Mouse (Mus musculus) forebrain, embryonic 16.5 days (tissue): ENCODE measurements around the gene Cbs. TPM values are rescaled to one million over a fixed set of nuclear protein-coding genes. Genes with fewer than 3 reads are reported as not detected.

ENCODE experiments used
- ATAC-seq: fragments of 200-750 bp; cut with Nextera tagmentation; 2 replicates; pipeline ENCODE4 v1.8.0; 2017; ENCODE audit warnings: mild to moderate bottlenecking, moderate library complexity
- H3K27ac ChIP-seq: fragments of 300-500 bp; sonication (generic); 2 replicates; pipeline ENCODE4 v1.5.1; 2014; ENCODE audit warnings: low read length, control low read depth
- H3K27me3 ChIP-seq: fragments of 300-500 bp; sonication (generic); replicated peaks from 2 replicates; pipeline ENCODE4 v1.6.1; 2014; ENCODE audit warnings: low read length; ENCODE audit not compliant: control insufficient read depth, insufficient read depth
- H3K36me3 ChIP-seq: fragments of 300-500 bp; sonication (generic); 2 replicates; pipeline ENCODE4 v1.6.1; 2014; ENCODE audit not compliant: control insufficient read depth, insufficient read depth
- H3K4me1 ChIP-seq: fragments of 300-500 bp; sonication (generic); replicated peaks from 2 replicates; pipeline ENCODE4 v1.6.1; 2014; ENCODE audit warnings: low read length; ENCODE audit not compliant: control insufficient read depth, insufficient read depth
- H3K4me2 ChIP-seq: fragments of 300-500 bp; sonication (generic); 2 replicates; pipeline ENCODE4 v1.6.1; 2014; ENCODE audit warnings: mild to moderate bottlenecking, low read length, control low read depth
- H3K4me3 ChIP-seq: fragments of 300-500 bp; sonication (generic); replicated peaks from 2 replicates; pipeline ENCODE4 v1.5.1; 2014; ENCODE audit warnings: mild to moderate bottlenecking, low read length, control low read depth
- H3K9ac ChIP-seq: fragments of 300-500 bp; sonication (generic); replicated peaks from 2 replicates; pipeline ENCODE4 v1.6.1; 2014; ENCODE audit warnings: low read depth, low read length, control low read depth
- H3K9me3 ChIP-seq: fragments of 300-500 bp; sonication (generic); 2 replicates; pipeline ENCODE4 v1.6.1; 2016; ENCODE audit warnings: low read length; ENCODE audit not compliant: control insufficient read depth
- WGBS: fragments of 180-500 bp; shearing (Covaris S2); extraction: QIAGEN DNeasy Blood & Tissue Kit; methylation state at CpG from one replicate; pipeline ENCODE4 v1.1.7; 2014; 5-methylcytosine and 5-hydroxymethylcytosine counted together
- microRNA-seq: library from miRNA; unstranded; fragments of <30 nt; microRNA quantifications from one replicate; pipeline ENCODE4, GENCODE M21; 2017
- polyA plus RNA-seq: library from polyadenylated mRNA; unstranded; fragments of >200 nt; fragmentation: Nextera tagmentation; extraction: Ambion mirVana; gene quantifications from 2 replicates; pipeline ENCODE4 v1.2.1, GENCODE M21; 2015

Cbs gene
- polyA plus RNA-seq, 1 experiment from 2014 or later: 8.7 TPM

DNA sequence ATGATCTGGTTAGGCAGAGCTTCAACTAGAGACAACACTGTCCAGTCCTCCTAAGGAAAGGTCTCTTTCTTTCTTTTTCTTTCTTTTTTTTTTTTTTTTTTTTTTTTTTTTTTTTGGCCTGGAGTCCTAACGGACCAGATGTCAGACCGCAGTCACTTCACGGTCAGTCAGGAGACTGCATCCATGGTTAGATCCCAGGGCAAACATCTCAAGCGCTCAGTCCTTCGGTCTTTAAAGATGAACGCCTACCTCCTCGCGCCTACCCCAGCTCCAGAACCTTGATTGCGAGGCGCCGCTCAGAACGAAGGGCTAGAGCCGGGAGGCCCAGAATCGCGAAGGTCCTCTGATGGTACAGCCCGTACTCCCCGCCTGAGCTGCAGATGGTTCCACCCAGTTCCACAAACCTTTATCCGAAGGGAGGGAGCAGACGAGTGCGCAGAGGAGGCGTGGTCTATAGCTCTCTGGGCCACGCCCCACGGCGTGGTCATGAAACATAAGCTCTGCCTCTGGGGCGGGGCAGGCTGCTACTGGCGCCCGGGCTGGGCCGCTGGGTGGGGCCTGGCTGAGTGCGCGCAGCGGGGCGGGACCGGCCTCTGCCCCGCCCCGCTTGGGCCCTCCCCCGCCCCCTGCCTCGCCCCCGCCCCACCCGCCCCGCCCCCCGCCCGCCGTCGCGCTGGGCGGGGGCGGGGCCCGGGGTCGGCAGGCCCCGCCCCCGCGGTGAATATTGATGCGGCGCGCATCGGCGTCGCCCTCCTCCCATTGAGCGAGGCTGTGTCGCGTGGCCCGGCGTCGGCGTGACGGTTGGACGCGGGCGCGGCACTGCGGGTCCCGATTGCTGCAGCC is 72.8 kb downstream of the Cbs start, which contains the start of gene Pknox1:
TSS of gene Pknox1 (plus strand) at position 720 of the 843 bp plus-strand sequence.
- under 1% methylated on average over 41 of the region's 72 CpGs for WGBS
- peak within 1 kb of the TSS; percentile 93 for H3K4me2 ChIP-seq
- H3K27me3 ChIP-seq: no peaks in the 10 kb centered on the region
- H3K4me1 ChIP-seq: peaks cover 38% of the 10 kb centered on the region
- peak within 1 kb of the TSS; percentile 85 for H3K4me3 ChIP-seq
- peak; percentile 97 for ATAC-seq
- no peaks in the 10 kb centered on the region for H3K36me3 ChIP-seq
- peak within 1 kb of the TSS; percentile 100 for H3K27ac ChIP-seq
- H3K9me3 ChIP-seq: no peaks in the 10 kb centered on the region
- peak within 1 kb of the TSS; percentile 96 for H3K9ac ChIP-seq

GRCm38 (mm10) chr17:31563632-31564014 is 73.4 kb downstream of the Cbs start:
- H3K9ac ChIP-seq: peak overlapping the region; percentile 65
- peak overlapping the region; percentile 39 for H3K4me3 ChIP-seq
- no peak for ATAC-seq
- H3K27ac ChIP-seq: peak overlapping the region; percentile 93
- peaks cover 32% of the 10 kb centered on the region for H3K4me1 ChIP-seq
- no peaks in the 10 kb centered on the region for H3K36me3 ChIP-seq
- H3K9me3 ChIP-seq: no peaks in the 10 kb centered on the region
- no peaks in the 10 kb centered on the region for H3K27me3 ChIP-seq
- 22% methylated on average over 12 of the region's 12 CpGs for WGBS
- peak overlapping the region; percentile 60 for H3K4me2 ChIP-seq

- WGBS: 89% methylated on average over 11 of the region's 11 CpGs
- Histone ChIP-seq H3K36me3 (no peaks in the 10 kb centered on the region), H3K27ac (no peak overlapping the region), H3K27me3 (no peaks in the 10 kb centered on the region), H3K9ac (no peak overlapping the region), H3K4me3 (no peak overlapping the region), H3K4me1 (peaks cover 18% of the 10 kb centered on the region), H3K4me2 (no peak overlapping the region), H3K9me3 (no peaks in the 10 kb centered on the region)
- no peak for ATAC-seq
These were observed 77.8 kb downstream of the Cbs start for GRCm38 (mm10) chr17:31559021-31559789.

Small RNA genes lying within 50 kb of the gene (microRNA-seq; reads per million reads assigned to microRNA genes)
- not detected for gene Gm24970

Other genes starting within 250 kb of the Cbs start
- gene Wdr4, start 117.3 kb downstream of the Cbs start, polyA plus RNA-seq: 39.4 and 43.8 TPM in 2 replicates
- 294 and 316 TPM in 2 replicates for gene Ndufv3, start 117.1 kb downstream of the Cbs start, polyA plus RNA-seq
- gene Pknox1, start 72.5 kb downstream of the Cbs start, polyA plus RNA-seq: 32.2 and 36.0 TPM in 2 replicates
- gene U2af1, start 21.7 kb upstream of the Cbs start, polyA plus RNA-seq: 266 and 267 TPM in 2 replicates
- not detected in 2 replicates for gene Cryaa, start 40.6 kb upstream of the Cbs start, polyA plus RNA-seq
- 19.9 and 20.1 TPM in 2 replicates for gene Sik1, start 218.6 kb upstream of the Cbs start, polyA plus RNA-seq